Mouse (Mus musculus) ZHBTc4 (cell line): ENCODE measurements around the gene Spire2.
A peak's percentile ranks its signal among the peaks of the same experiment; 100 is the strongest.
"Not testable (repeated sequence)": the region's sequence is repeated elsewhere in the genome, so short reads cannot be mapped to it uniquely, and the experiment has no call there.

Experiments used
- DNase-seq: peaks from one replicate; pipeline ENCODE4 v3.0.0-alpha.2; 2011; ENCODE audit warnings: low read depth, low spot score

The Spire2 gene

DNA sequence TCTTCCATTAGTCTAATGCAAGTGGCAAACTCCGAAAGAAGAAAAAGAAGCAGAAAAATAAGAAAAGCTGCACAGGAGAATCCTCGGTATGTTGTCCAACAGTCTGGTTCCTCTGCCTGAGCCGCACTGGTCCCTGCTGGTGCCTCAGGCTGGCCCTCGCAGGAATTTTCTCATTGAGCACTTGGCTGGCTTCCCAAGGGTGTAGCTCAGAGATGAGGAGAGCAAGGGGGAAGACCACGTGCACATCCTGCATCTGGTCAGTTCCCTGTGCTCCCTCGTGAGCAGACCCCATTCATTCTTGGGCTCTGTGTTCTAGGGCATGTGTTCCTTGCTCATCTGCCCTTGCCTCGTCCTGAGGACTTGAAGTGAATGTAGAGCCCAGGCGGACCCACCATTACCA, 50.0 kb downstream of the Spire2 start:
- no peak for DNase-seq

DNA sequence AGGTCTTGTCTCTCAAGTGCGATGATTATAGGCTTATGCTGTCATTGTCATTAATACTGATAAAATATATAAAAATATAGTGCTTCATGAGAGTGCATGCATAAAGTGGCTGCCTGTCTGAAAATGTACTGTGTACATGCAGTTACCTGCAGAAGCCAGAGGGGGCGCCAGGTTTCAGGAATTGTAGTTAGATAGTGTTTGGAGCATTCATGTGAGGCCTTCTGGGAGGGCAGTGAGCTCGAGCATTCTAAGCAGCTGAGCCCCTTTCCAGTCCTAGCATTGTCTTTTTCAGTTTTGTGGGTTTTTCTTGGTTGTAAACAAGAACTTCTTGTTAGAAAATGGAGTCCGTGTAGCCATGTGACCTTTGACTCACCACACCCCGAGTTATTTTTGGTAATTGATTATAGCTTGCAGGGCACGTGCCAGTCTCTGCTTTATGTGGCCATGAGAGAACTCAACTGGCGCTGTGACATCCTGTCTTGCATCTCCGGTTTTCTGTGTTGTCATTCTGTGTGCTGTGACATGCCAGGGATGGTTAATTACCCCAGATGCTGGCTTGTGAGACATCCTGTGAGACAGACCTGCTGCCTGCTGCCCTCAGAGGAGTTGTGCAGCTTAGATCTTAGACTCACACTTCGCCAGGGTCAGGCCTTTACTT, 52.5 kb downstream of the Spire2 start:
- peak; percentile 71 for DNase-seq

DNA sequence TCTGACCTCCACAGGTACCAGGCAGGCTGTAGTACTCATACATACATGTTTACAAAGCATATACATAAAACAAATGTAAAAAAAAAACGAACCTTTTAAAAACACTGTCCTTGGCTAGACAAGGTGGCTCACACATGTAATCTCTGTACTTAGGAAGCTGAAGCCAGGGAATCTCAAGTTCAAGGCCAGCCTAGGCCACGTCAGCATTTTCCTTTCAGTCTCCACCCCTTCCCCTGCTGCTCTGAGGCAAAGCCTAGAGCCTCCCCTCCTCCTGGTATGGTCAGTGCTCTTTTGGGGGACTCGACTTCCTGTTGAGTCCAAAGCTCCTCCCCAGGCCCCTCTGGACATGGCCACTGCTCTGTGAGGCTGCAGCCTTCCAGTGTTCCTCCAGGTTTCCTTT, 54.5 kb downstream of the Spire2 start:
- DNase-seq: no peak

DNA sequence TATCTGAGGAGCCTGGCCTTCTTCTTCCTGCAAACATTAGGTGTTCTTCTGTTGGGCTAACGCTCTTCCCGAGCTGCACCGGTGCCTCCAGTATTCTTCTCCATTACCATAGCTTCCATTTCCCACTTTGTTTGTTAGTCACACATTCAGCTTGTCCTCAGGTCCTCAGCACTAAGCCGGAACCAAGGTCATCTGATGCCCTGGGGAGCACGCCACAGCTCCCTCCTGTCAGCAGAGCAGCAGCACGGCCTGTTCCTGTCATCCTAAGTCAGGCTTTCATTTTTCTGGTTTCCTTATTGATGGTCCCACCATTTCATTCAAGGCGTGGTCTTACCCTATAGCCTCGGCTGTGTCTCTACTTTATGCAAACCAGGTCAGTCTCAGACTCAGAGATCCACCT, 55.3 kb downstream of the Spire2 start:
- no peak for DNase-seq

DNA sequence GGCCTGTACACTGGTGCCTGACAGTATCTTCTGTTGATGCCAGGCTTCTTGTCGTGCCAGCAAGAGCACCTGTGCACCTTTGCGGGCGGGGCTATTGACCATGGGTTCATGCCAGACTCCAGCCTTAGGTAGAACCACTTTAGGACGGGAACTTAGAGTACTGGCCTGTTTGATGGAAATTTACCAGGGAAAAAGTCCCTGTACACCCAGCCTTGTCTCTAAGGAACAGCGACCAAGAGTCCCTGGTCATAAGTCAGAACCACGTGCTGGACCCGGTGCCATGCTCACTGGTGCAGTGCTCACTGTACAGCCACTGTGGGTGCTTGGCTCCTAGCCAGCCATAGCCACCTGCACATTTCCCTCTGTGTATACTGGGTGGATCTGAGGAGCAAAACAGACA, 56.5 kb downstream of the Spire2 start:
- no peak for DNase-seq

DNA sequence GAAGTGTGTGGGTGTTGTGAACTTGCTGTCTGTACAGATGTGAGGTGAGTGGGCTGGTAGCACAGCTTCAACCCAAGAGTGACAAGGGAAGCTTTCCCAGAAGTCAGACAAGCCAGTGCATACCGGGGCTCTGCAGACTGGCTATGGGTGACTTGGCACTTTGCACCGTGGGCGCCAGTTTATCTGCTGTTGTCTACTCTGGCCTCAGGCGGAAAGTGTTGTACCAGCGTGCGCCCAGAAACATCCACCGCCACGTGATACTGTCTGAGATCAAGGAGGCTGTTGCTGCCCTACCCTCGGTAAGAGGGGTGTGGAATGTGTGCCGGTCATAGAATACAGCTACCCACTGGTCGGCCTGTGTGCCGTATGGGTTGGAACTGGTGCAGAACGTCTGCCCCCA, 65.8 kb downstream of the Spire2 start:
- DNase-seq: no peak

DNA sequence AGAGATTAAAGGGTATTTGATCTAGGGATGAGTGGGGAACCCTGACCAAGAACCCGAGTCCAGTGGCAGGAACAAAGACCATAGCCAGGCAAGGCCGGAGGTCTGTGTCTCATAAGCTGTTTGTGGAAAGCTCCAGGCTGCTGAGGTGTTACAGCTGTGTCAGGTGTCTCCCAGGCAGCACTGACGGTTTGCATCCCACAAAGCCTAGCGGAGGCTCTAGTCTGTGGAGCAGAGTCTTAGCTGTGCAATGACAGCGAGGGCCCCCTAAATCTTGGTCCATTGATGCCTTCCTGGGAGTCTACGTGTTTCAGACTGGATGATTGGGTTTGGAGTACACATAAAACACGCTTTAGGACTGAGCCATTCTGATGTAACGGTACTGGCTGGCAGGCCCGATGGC, 69.4 kb downstream of the Spire2 start:
- no peak for DNase-seq

DNA sequence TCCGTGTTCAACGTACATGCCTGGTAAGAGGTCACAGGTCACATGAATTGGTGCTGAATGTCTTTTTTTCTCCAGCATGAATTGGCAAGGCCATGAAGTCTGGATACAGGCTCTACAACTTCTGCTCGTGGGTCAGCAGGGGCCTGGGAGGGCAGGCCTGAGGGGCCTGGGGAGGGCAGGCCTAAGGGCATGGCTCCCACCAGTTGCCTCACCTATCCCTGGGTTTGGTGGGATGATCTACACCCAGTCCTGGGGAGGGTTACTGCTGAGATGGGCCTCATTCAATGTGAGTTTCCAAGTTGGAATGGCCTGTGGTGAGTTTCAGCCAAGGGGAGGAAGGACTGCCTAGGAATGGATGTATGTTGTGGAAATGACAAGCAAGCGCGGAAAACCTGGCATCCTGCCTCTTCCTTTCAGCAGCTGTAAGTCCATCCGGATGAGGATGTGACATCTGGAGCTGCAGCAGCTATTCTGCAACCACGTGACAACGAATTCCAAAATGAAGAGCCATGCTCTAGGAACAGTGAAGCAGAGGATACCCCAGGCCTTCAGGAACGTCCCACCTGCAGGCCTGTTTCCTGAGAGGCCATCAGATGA, 70.3 kb downstream of the Spire2 start:
- no peak for DNase-seq

DNA sequence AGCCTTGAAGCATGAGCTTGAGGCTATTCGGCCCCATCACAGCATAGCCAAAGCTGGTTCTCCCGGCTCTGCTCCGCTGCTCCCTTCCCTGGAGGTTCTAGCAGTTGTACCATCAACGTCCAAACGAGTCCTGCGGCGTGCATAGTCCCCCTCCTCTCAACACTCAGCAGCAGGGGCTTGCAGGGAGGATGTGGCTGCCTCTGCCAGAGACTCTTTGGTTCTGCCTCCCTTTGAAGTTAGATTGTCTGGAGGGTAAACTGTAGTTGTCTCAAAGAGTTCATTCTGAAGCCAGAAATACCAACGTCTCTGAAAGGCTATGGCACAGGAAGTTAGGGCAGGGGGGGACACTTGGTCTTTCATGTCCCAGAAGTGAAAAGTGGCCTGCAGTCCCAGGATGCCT, 72.0 kb downstream of the Spire2 start:
- DNase-seq: no peak

DNA sequence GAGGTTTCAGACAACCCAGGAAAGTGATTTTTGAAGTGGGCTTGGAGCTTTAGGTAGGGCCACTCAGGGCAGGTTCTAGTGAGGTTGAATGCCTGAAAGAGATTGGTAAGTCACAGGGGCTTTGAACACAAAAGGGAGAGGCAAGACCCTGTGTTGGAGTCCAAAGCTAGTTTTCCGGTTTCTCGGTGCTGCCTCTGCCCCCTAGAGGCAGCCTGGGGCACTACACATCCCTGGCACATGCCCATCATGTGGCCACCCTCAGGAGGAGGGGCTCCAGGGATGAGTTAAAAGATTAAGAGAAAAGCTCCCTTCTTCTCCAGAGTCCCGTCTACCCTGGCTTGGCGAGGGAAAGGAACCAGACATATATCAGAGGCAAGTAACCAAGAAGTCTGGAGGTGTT, 74.3 kb downstream of the Spire2 start, which contains the start of gene Mc1r:
Gene Mc1r, plus strand, starts transcription at position 322 of the 400 bp plus-strand sequence.
- peak; percentile 87 for DNase-seq

DNA sequence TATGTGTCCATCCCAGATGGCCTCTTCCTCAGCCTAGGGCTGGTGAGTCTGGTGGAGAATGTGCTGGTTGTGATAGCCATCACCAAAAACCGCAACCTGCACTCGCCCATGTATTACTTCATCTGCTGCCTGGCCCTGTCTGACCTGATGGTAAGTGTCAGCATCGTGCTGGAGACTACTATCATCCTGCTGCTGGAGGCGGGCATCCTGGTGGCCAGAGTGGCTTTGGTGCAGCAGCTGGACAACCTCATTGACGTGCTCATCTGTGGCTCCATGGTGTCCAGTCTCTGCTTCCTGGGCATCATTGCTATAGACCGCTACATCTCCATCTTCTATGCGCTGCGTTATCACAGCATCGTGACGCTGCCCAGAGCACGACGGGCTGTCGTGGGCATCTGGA, 75.1 kb downstream of the Spire2 start:
- DNase-seq: no peak

DNA sequence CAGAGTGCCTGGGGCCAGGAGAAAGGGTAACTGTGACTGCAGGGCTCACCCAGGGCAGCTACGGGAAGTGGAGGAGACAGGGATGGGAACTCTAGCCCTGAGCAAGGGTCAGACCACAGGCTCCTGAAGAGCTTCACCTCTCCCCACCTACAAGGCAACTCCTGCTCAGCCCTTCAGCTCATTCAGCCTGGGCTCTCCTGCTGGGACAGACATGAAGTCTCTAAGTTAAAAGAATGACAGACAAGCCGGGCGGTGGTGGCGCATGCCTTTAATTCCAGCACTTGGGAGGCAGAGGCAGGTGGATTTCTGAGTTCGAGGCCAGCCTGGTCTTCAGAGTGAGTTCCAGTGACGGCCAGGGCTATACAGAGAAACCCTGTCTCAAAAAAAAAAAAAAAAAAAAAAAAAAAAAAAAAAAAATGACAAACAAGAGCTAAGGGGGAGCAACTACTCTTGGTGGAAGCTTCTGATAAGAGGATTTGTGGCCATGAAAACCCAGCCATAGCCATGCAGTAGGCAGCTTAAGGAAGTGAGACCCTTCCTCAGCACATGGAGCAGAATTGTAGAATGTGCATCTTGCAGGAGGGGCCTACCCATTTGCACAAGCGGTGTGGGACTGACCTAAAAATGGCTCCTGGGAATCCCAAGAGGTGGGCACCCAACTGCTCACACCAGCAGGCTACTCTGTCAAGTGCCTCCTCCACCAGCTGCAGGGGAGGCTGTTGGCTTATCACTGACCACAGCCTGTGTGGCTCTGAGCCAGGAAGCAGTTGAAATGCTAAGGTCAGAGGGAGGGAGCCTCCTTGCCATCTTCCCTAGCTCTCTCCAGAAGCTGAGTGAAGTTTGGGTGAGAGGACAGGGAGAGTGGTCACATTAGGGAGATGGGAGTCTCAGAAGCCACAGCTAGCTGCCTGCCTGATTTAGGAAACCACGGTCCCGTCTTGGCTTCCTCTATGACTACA, 76.4 kb downstream of the Spire2 start:
- peak; percentile 37 for DNase-seq

DNA sequence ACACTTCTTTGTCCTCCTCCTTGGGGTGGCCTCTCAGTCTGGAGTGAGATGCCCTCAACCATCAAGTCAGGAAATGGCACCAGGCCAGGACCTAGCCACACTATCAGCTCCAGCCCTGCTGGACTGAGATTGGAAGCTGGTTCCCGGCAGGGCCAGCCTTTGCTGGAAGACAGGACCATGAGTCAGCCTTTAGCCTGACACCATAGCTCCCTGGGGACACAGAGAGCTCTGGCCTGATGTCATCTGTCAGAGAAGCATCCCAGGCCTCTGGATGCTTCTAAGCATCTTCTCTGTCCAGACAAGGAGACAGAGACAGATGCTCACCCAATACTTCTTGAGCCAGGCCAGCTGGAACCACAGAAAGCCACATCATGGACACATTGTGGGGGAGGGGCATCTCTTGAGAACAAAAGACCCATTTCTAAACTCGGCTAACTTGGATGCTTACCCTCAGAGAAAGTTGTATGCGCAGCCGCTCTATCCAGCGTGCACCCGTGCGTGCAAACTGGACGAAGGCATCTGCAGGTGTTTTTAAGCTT, 77.6 kb downstream of the Spire2 start:
- DNase-seq: peak; percentile 1

DNA sequence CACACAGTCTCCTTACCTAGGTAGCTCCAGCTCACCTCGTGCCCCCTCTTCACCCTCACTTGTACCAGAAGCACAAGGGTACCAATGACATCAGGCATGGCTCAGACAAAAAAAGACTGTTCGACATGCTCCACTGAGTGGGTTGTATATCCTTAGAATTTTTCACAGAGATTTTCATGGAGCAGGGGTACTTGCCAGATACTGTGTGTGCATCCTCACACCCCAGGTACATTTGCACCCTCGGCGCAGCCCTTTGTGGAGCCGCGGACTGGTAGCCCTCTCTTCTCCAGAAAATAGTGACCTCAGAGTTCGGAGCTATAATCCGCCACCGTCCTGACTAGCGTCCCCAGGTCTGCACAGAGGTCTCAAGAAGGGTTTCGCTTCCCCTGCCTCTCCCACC, 78.3 kb downstream of the Spire2 start:
- DNase-seq: peak; percentile 9

DNA sequence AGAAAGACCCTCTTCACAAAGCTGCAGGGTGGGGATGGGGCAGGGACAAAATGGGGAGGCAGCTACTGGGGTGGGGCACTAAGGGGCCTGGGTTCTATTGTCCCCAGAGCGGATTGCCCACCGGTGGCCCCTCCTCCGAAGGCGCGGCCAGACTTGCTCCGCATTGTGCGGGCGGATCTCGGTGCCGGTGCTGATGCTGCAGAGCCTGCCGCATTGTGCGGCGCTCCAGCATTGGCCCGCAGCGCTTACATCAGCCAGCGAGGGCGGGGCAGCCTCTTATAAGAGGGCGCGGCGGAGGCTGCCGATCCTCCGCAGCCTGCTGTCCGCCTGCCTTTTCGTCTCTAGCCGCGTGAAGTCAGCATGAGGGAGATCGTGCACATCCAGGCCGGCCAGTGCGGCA, 78.7 kb downstream of the Spire2 start, which contains the start of gene Tubb3:
Gene Tubb3, plus strand, starts transcription at position 179 of the 400 bp plus-strand sequence.
- DNase-seq: peak; percentile 92

DNA sequence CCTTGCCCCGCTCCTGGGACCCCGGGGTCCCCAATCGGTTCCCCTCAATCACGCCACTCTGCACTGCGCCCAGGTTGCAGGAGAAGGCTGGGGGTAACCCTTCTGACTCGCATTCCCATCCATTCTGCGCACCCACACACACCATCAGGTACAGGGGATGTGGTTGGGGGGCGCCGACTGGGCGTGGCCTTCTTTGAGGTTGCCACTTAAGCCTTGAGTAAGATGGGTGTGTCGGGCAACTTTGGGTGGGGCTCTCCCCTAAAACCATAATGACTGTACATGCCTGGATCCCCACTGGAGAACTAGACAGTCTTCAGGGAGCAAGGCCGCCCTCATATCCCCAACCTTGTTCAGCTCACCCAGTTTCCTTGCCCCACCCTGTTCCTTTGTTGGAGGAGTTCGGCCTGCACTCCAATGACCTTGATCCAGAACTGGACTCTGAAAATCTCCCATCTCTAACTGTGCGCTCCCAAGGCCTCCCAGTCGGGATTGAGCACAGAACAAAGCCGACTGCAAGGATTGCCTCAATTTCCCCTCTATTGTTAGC, 79.3 kb downstream of the Spire2 start:
- peak; percentile 63 for DNase-seq

DNA sequence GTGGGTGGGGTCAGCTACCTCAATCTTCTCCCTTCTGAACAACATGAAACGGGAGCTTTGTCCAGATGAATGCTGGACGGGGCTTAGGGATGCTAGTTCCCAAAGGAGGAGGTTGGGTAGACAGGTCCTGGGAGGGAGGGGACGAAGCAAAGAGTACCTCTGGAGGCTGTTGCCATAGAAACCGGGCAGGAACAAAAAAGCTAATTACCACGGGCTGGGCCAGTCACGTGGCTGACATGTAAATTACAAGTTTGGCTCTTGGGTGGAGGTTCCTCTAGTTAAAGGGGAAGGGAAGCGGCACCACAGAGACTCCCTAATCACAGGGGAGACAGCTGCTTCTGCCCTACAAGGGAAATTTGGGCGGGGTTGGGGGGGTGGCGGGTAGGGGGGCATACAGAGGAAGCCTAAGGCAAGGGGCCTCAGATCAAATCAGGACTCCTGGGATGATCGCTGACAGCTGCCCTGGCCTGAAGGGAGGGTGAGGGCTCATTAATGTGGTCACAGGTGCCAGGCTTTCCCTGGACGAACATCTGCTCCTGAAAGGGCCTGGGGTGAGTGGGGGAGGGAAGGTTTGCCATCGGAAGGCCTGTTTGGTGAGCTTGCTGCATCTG, 80.2 kb downstream of the Spire2 start:
- DNase-seq: peak; percentile 92

DNA sequence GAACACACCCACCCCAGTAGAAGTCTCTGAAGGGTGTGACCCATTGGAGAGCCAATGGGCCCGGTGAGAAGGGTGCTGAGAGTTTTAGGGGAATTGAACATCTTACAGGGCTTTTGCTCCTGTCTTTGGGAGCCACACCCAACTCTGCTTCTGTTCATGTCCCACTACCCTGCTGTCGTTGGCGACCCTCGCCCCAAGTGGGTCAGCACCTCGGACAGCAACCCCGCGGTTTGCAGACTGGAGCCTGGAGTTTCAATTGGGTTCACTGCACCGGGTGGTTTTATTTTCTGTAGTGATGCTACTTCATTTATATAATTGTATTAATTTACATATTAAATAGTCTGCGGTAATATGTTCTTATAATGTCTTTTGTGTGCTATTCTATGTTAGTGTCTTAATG, 81.7 kb downstream of the Spire2 start:
- no peak for DNase-seq

DNA sequence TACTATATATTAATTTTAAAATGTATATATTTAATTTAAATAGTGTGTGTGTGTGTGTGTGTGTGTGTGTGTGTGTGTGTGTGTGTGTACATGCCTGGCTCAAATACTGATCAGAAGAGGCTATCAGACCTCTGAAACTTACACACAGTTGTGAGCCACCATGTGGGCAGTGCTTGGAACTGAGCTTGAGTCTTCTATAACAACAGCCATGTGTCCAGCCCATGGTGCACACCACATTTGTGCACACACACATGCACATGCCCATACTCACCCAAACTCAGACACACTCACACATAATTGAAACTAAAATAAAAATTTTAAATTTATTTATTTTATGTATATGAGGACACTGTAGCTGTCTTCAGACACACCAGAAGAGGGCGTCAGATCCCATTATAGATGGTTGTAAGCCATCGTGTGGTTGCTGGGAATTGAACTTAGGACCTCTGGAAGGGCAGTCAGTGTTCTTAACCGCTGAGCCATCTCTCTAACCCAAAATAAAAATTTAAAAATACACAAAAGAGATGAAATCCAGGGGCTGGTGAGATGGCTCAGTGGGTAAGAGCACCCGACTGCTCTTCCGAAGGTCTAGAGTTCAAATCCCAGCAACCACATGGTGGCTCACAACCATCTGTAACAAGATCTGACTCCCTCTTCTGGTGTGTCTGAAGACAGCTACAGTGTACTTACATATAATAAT, 82.6 kb downstream of the Spire2 start:
- DNase-seq: not testable (repeated sequence)
